Mouse (Mus musculus) stomach, embryonic 15.5 days (tissue): ENCODE results near the gene Mroh3. TPM values are rescaled to one million over a fixed set of nuclear protein-coding genes. Genes with fewer than 3 reads are reported as not detected.

ENCODE experiments used
- ATAC-seq: fragments of 200-750 bp; cut with Nextera tagmentation; 2 replicates; pipeline ENCODE4 v1.8.0; 2017; ENCODE audit warnings: low read depth, moderate number of reproducible peaks, moderate TSS enrichment; ENCODE audit not compliant: insufficient read depth, low FRiP score
- H3K27ac ChIP-seq: fragments of 300-500 bp; sonication (generic); 2 replicates; pipeline ENCODE4 v1.5.1; 2015; ENCODE audit warnings: mild to moderate bottlenecking, inconsistent platforms
- H3K27me3 ChIP-seq: fragments of 300-500 bp; sonication (generic); replicated peaks from 2 replicates; pipeline ENCODE4 v1.6.1; 2015; ENCODE audit warnings: inconsistent platforms
- H3K36me3 ChIP-seq: fragments of 300-500 bp; sonication (generic); 2 replicates; pipeline ENCODE4 v1.6.1; 2015; ENCODE audit warnings: inconsistent platforms
- H3K4me1 ChIP-seq: fragments of 300-500 bp; sonication (generic); 2 replicates; pipeline ENCODE4 v1.6.1; 2015; ENCODE audit warnings: inconsistent platforms
- H3K4me2 ChIP-seq: fragments of 300-500 bp; sonication (generic); 2 replicates; pipeline ENCODE4 v1.6.1; 2015; ENCODE audit warnings: mild to moderate bottlenecking, inconsistent platforms
- H3K4me3 ChIP-seq: fragments of 300-500 bp; sonication (generic); replicated peaks from 2 replicates; pipeline ENCODE4 v1.5.1; 2015; ENCODE audit warnings: inconsistent platforms
- H3K9ac ChIP-seq: fragments of 300-500 bp; sonication (generic); 2 replicates; pipeline ENCODE4 v1.6.1; 2015; ENCODE audit warnings: inconsistent platforms
- H3K9me3 ChIP-seq: fragments of 300-500 bp; sonication (generic); 2 replicates; pipeline ENCODE4 v1.6.1; 2016; ENCODE audit warnings: inconsistent platforms
- WGBS: fragments of 180-500 bp; shearing (Covaris S2); methylation state at CpG from one replicate; pipeline ENCODE4 v1.1.7; 2015; 5-methylcytosine and 5-hydroxymethylcytosine counted together
- polyA plus RNA-seq: library from polyadenylated mRNA; unstranded; fragments of >200 nt; fragmentation: Nextera tagmentation; extraction: Ambion mirVana; gene quantifications from 2 replicates; pipeline ENCODE4 v1.2.1, GENCODE M21; 2015

Mroh3 gene
- polyA plus RNA-seq, 1 experiment from 2014 or later, result 0.73 TPM

GRCm38 (mm10) chr1:136226626-136227025, 14.0 kb upstream of the Mroh3 start:
- Histone ChIP-seq H3K4me2 (no peak overlapping the region), H3K36me3 (no peaks in the 10 kb centered on the region), H3K4me1 (peaks cover 40% of the 10 kb centered on the region), H3K9me3 (no peaks in the 10 kb centered on the region), H3K27ac (no peak overlapping the region), H3K9ac (no peak overlapping the region), H3K4me3 (no peak overlapping the region), H3K27me3 (no peaks in the 10 kb centered on the region)
- no peak for ATAC-seq
- WGBS, result 83% methylated on average over 8 of the region's 8 CpGs

GRCm38 (mm10) chr1:136225846-136226245, 13.2 kb upstream of the Mroh3 start:
- Histone ChIP-seq H3K4me1 (peaks cover 33% of the 10 kb centered on the region), H3K9me3 (no peaks in the 10 kb centered on the region), H3K9ac (no peak overlapping the region), H3K27ac (no peak overlapping the region), H3K4me2 (no peak overlapping the region), H3K27me3 (no peaks in the 10 kb centered on the region), H3K36me3 (no peaks in the 10 kb centered on the region), H3K4me3 (no peak overlapping the region)
- WGBS, result 94% methylated on average over 8 of the region's 8 CpGs
- no peak for ATAC-seq

GRCm38 (mm10) chr1:136223758-136224342, 11.2 kb upstream of the Mroh3 start:
- 0 out of 2 replicates have a peak overlapping the region, but pooled peaks have one; percentile 36 for H3K27ac ChIP-seq
- no peak for ATAC-seq
- H3K36me3 ChIP-seq, result no peaks in the 10 kb centered on the region
- no peaks in the 10 kb centered on the region for H3K27me3 ChIP-seq
- H3K4me3 ChIP-seq, result no peak overlapping the region
- H3K9ac ChIP-seq, result no peak overlapping the region
- no peak overlapping the region for H3K4me2 ChIP-seq
- 74% methylated on average over 10 of the region's 10 CpGs for WGBS
- peaks cover 32% of the 10 kb centered on the region for H3K4me1 ChIP-seq
- H3K9me3 ChIP-seq, result no peaks in the 10 kb centered on the region

GRCm38 (mm10) chr1:136222386-136222785, 9.8 kb upstream of the Mroh3 start:
- Histone ChIP-seq H3K4me1 (peaks cover 18% of the 10 kb centered on the region), H3K27ac (no peak overlapping the region), H3K9me3 (no peaks in the 10 kb centered on the region), H3K4me2 (no peak overlapping the region), H3K27me3 (no peaks in the 10 kb centered on the region), H3K36me3 (0 out of 2 replicates have a peak, but pooled peaks cover 3% of the 10 kb centered on the region), H3K9ac (no peak overlapping the region), H3K4me3 (no peak overlapping the region)
- ATAC-seq, result no peak
- WGBS, result 61% methylated on average over 10 of the region's 10 CpGs

- peak; percentile 87 for ATAC-seq
- Histone ChIP-seq H3K9me3 (no peaks in the 10 kb centered on the region), H3K27me3 (no peaks in the 10 kb centered on the region), H3K4me1 (peaks cover 14% of the 10 kb centered on the region), H3K36me3 (0 out of 2 replicates have a peak, but pooled peaks cover 3% of the 10 kb centered on the region), H3K27ac (peak overlapping the region; percentile 76), H3K4me2 (0 out of 2 replicates have a peak overlapping the region, but pooled peaks have one; percentile 10), H3K4me3 (no peak overlapping the region), H3K9ac (no peak overlapping the region)
- 64% methylated on average over 10 of the region's 10 CpGs for WGBS
These were observed 7.6 kb upstream of the Mroh3 start for GRCm38 (mm10) chr1:136220037-136220871.

GRCm38 (mm10) chr1:136214304-136214703, 1.7 kb upstream of the Mroh3 start:
- Histone ChIP-seq H3K4me1 (no peaks in the 10 kb centered on the region), H3K36me3 (0 out of 2 replicates have a peak, but pooled peaks cover 3% of the 10 kb centered on the region), H3K9ac (no peak overlapping the region), H3K4me2 (no peak overlapping the region), H3K27ac (no peak overlapping the region), H3K4me3 (no peak overlapping the region), H3K9me3 (no peaks in the 10 kb centered on the region), H3K27me3 (no peaks in the 10 kb centered on the region)
- 72% methylated on average over 15 of the region's 15 CpGs for WGBS
- ATAC-seq, result no peak

- 91% methylated on average over 5 of the region's 5 CpGs for WGBS
- Histone ChIP-seq H3K27me3 (no peaks in the 10 kb centered on the region), H3K4me1 (no peaks in the 10 kb centered on the region), H3K9me3 (no peaks in the 10 kb centered on the region), H3K9ac (no peak overlapping the region), H3K4me3 (no peak overlapping the region), H3K36me3 (no peaks in the 10 kb centered on the region), H3K27ac (no peak overlapping the region), H3K4me2 (no peak overlapping the region)
- ATAC-seq, result no peak
These were observed 22.6 kb downstream of the Mroh3 start for GRCm38 (mm10) chr1:136190033-136190432.

GRCm38 (mm10) chr1:136179511-136180001, 33.1 kb downstream of the Mroh3 start:
- ATAC-seq, result peak; percentile 48; the same call in 1 of the 2 replicates
- Histone ChIP-seq H3K27me3 (no peaks in the 10 kb centered on the region), H3K9me3 (no peaks in the 10 kb centered on the region), H3K4me2 (no peak overlapping the region), H3K9ac (no peak overlapping the region), H3K36me3 (peaks cover 6% of the 10 kb centered on the region; the same call in 1 of the 2 replicates), H3K4me1 (peaks cover 19% of the 10 kb centered on the region; the same call in 1 of the 2 replicates), H3K4me3 (no peak overlapping the region), H3K27ac (no peak overlapping the region)
- 58% methylated on average over 2 of the region's 2 CpGs for WGBS

- Histone ChIP-seq H3K9ac (no peak overlapping the region), H3K36me3 (peaks cover 6% of the 10 kb centered on the region; the same call in 1 of the 2 replicates), H3K27ac (no peak overlapping the region), H3K27me3 (no peaks in the 10 kb centered on the region), H3K9me3 (no peaks in the 10 kb centered on the region), H3K4me3 (no peak overlapping the region), H3K4me2 (no peak overlapping the region), H3K4me1 (peaks cover 27% of the 10 kb centered on the region)
- no peak for ATAC-seq
- WGBS, result 49% methylated on average over 6 of the region's 6 CpGs
These were observed 33.9 kb downstream of the Mroh3 start for GRCm38 (mm10) chr1:136178741-136179140.

- Histone ChIP-seq H3K4me1 (peaks cover 35% of the 10 kb centered on the region), H3K36me3 (peaks cover 6% of the 10 kb centered on the region; the same call in 1 of the 2 replicates), H3K27me3 (no peaks in the 10 kb centered on the region), H3K4me2 (no peak overlapping the region), H3K9me3 (no peaks in the 10 kb centered on the region), H3K9ac (no peak overlapping the region), H3K27ac (0 out of 2 replicates have a peak overlapping the region, but pooled peaks have one; percentile 35), H3K4me3 (no peak overlapping the region)
- ATAC-seq, result no peak; the same call in 1 of the 2 replicates
- 65% methylated on average over 2 of the region's 2 CpGs for WGBS
These were observed 35.5 kb downstream of the Mroh3 start for GRCm38 (mm10) chr1:136177085-136177484.

GRCm38 (mm10) chr1:136175183-136175582, 37.4 kb downstream of the Mroh3 start:
- no peak for ATAC-seq
- H3K4me3 ChIP-seq, result no peak overlapping the region
- WGBS, result 27% methylated on average over 6 of the region's 6 CpGs
- no peaks in the 10 kb centered on the region for H3K27me3 ChIP-seq
- no peak overlapping the region for H3K4me2 ChIP-seq
- H3K36me3 ChIP-seq, result peaks cover 6% of the 10 kb centered on the region; the same call in 1 of the 2 replicates
- no peaks in the 10 kb centered on the region for H3K9me3 ChIP-seq
- no peak overlapping the region for H3K9ac ChIP-seq
- peak overlapping the region; percentile 70; the same call in 1 of the 2 replicates for H3K27ac ChIP-seq
- H3K4me1 ChIP-seq, result peaks cover 35% of the 10 kb centered on the region
